Mouse (Mus musculus) midbrain, embryonic 14.5 days (tissue): ENCODE results near the gene Tcf12. TPM values are rescaled to one million over a fixed set of nuclear protein-coding genes. Genes with fewer than 3 reads are reported as not detected.

ENCODE experiments used
- ATAC-seq: fragments of 200-750 bp; cut with Nextera tagmentation; 2 replicates; pipeline ENCODE4 v1.8.0; 2017; ENCODE audit warnings: moderate number of reproducible peaks, moderate library complexity; ENCODE audit not compliant: low FRiP score, low TSS enrichment
- DNase-seq: peaks from one replicate; pipeline ENCODE4 v3.0.0-alpha.2; 2015
- H3K27ac ChIP-seq: fragments of 300-500 bp; sonication (generic); replicated peaks from 2 replicates; pipeline ENCODE4 v1.5.1; 2014; ENCODE audit warnings: mild to moderate bottlenecking, low read depth, low read length, moderate library complexity
- H3K27me3 ChIP-seq: fragments of 300-500 bp; sonication (generic); 2 replicates; pipeline ENCODE4 v1.6.1; 2014; ENCODE audit warnings: low read length, control low read depth, mixed read lengths; ENCODE audit not compliant: control insufficient read depth, insufficient read depth
- H3K36me3 ChIP-seq: fragments of 300-500 bp; sonication (generic); 2 replicates; pipeline ENCODE4 v1.6.1; 2014; ENCODE audit warnings: low read length, control low read depth; ENCODE audit not compliant: control insufficient read depth, insufficient read depth
- H3K4me1 ChIP-seq: fragments of 300-500 bp; sonication (generic); 2 replicates; pipeline ENCODE4 v1.6.1; 2014; ENCODE audit warnings: mild to moderate bottlenecking, antibody characterized with exemption, low read length, control low read depth; ENCODE audit not compliant: control insufficient read depth, insufficient read depth
- H3K4me2 ChIP-seq: fragments of 300-500 bp; sonication (generic); 2 replicates; pipeline ENCODE4 v1.6.1; 2014; ENCODE audit warnings: mild to moderate bottlenecking, low read length, moderate library complexity
- H3K4me3 ChIP-seq: fragments of 300-500 bp; sonication (generic); replicated peaks from 2 replicates; pipeline ENCODE4 v1.5.1; 2014; ENCODE audit warnings: low read depth, low read length
- H3K9ac ChIP-seq: fragments of 300-500 bp; sonication (generic); replicated peaks from 2 replicates; pipeline ENCODE4 v1.6.1; 2014; ENCODE audit warnings: mild to moderate bottlenecking, low read length, moderate library complexity
- H3K9me3 ChIP-seq: fragments of 300-500 bp; sonication (generic); 2 replicates; pipeline ENCODE4 v1.6.1; 2016; ENCODE audit warnings: low read length, control low read depth, mixed read lengths; ENCODE audit not compliant: control insufficient read depth
- WGBS: fragments of 180-500 bp; shearing (Covaris S2); extraction: QIAGEN DNeasy Blood & Tissue Kit; methylation state at CpG from one replicate; pipeline ENCODE4 v1.1.7; 2014; 5-methylcytosine and 5-hydroxymethylcytosine counted together
- polyA plus RNA-seq: library from polyadenylated mRNA; unstranded; fragments of >200 nt; fragmentation: Nextera tagmentation; extraction: Ambion mirVana; gene quantifications from 2 replicates; pipeline ENCODE4 v1.2.1, GENCODE M21; 2014

Tcf12 gene
- polyA plus RNA-seq, 1 experiment from 2014 or later, result 93.6 TPM

- Histone ChIP-seq H3K36me3 (peaks cover 13% of the 10 kb centered on the region; the same call in 1 of the 2 replicates), H3K9ac (no peak overlapping the region), H3K27ac (no peak overlapping the region), H3K4me1 (no peaks in the 10 kb centered on the region), H3K27me3 (no peaks in the 10 kb centered on the region), H3K4me2 (no peak overlapping the region), H3K4me3 (no peak overlapping the region), H3K9me3 (no peaks in the 10 kb centered on the region)
- 97% methylated on average over 2 of the region's 2 CpGs for WGBS
- no peak for DNase-seq
- ATAC-seq, result no peak
Measured at GRCm38 (mm10) chr9:72097083-72097482, 14.6 kb downstream of the Tcf12 start.

- peaks cover 8% of the 10 kb centered on the region; the same call in 1 of the 2 replicates for H3K36me3 ChIP-seq
- WGBS, result 84% methylated on average over 5 of the region's 5 CpGs
- no peak for ATAC-seq
- H3K27ac ChIP-seq, result no peak overlapping the region
- no peak overlapping the region for H3K4me3 ChIP-seq
- no peak overlapping the region for H3K4me2 ChIP-seq
- H3K27me3 ChIP-seq, result no peaks in the 10 kb centered on the region
- H3K9me3 ChIP-seq, result no peaks in the 10 kb centered on the region
- H3K4me1 ChIP-seq, result no peaks in the 10 kb centered on the region
- DNase-seq, result peak; percentile 53
- no peak overlapping the region for H3K9ac ChIP-seq
Measured at GRCm38 (mm10) chr9:72094675-72095074, 17.0 kb downstream of the Tcf12 start.

- no peak for ATAC-seq
- Histone ChIP-seq H3K27ac (no peak overlapping the region), H3K4me2 (no peak overlapping the region), H3K9ac (no peak overlapping the region), H3K4me1 (no peaks in the 10 kb centered on the region), H3K9me3 (no peaks in the 10 kb centered on the region), H3K4me3 (no peak overlapping the region), H3K27me3 (no peaks in the 10 kb centered on the region), H3K36me3 (0 out of 2 replicates have a peak, but pooled peaks cover 3% of the 10 kb centered on the region)
- 80% methylated on average over 1 of the region's 1 CpGs for WGBS
- no peak for DNase-seq
Measured at GRCm38 (mm10) chr9:72092191-72092590, 19.5 kb downstream of the Tcf12 start.

GRCm38 (mm10) chr9:72088893-72089611 is 22.6 kb downstream of the Tcf12 start:
- no peak overlapping the region for H3K4me2 ChIP-seq
- DNase-seq (no peak), ATAC-seq (no peak)
- H3K9me3 ChIP-seq, result no peaks in the 10 kb centered on the region
- H3K9ac ChIP-seq, result no peak overlapping the region
- H3K27me3 ChIP-seq, result no peaks in the 10 kb centered on the region
- H3K36me3 ChIP-seq, result no peaks in the 10 kb centered on the region
- WGBS, result 94% methylated on average over 3 of the region's 3 CpGs
- H3K4me1 ChIP-seq, result peaks cover 3% of the 10 kb centered on the region; the same call in 1 of the 2 replicates
- no peak overlapping the region for H3K27ac ChIP-seq
- H3K4me3 ChIP-seq, result no peak overlapping the region

- Histone ChIP-seq H3K4me1 (peaks cover 4% of the 10 kb centered on the region; the same call in 1 of the 2 replicates), H3K9ac (no peak overlapping the region), H3K27ac (no peak overlapping the region), H3K36me3 (no peaks in the 10 kb centered on the region), H3K4me3 (no peak overlapping the region), H3K27me3 (no peaks in the 10 kb centered on the region), H3K9me3 (no peaks in the 10 kb centered on the region), H3K4me2 (no peak overlapping the region)
- no peak for DNase-seq
- 76% methylated on average over 3 of the region's 3 CpGs for WGBS
- ATAC-seq, result no peak
Measured at GRCm38 (mm10) chr9:72085017-72085416, 26.7 kb downstream of the Tcf12 start.

GRCm38 (mm10) chr9:72084131-72084530 is 27.5 kb downstream of the Tcf12 start:
- H3K27me3 ChIP-seq, result no peaks in the 10 kb centered on the region
- H3K9me3 ChIP-seq, result no peaks in the 10 kb centered on the region
- ATAC-seq (no peak), DNase-seq (peak; percentile 77)
- no peak overlapping the region for H3K27ac ChIP-seq
- no peaks in the 10 kb centered on the region for H3K36me3 ChIP-seq
- H3K4me2 ChIP-seq, result no peak overlapping the region
- H3K9ac ChIP-seq, result no peak overlapping the region
- H3K4me1 ChIP-seq, result peaks cover 4% of the 10 kb centered on the region; the same call in 1 of the 2 replicates
- no peak overlapping the region for H3K4me3 ChIP-seq

- no peak overlapping the region for H3K4me3 ChIP-seq
- H3K9me3 ChIP-seq, result no peaks in the 10 kb centered on the region
- no peaks in the 10 kb centered on the region for H3K27me3 ChIP-seq
- H3K4me2 ChIP-seq, result no peak overlapping the region
- no peak overlapping the region for H3K27ac ChIP-seq
- H3K9ac ChIP-seq, result no peak overlapping the region
- peaks cover 7% of the 10 kb centered on the region; the same call in 1 of the 2 replicates for H3K4me1 ChIP-seq
- no peaks in the 10 kb centered on the region for H3K36me3 ChIP-seq
- DNase-seq (no peak), ATAC-seq (no peak)
Measured at GRCm38 (mm10) chr9:72076158-72076557, 35.5 kb downstream of the Tcf12 start.

GRCm38 (mm10) chr9:72066151-72066550 is 45.5 kb downstream of the Tcf12 start:
- H3K27ac ChIP-seq, result no peak overlapping the region
- H3K4me2 ChIP-seq, result no peak overlapping the region
- H3K27me3 ChIP-seq, result no peaks in the 10 kb centered on the region
- H3K36me3 ChIP-seq, result no peaks in the 10 kb centered on the region
- no peak for DNase-seq
- no peak overlapping the region for H3K4me3 ChIP-seq
- no peak overlapping the region for H3K9ac ChIP-seq
- no peaks in the 10 kb centered on the region for H3K9me3 ChIP-seq
- H3K4me1 ChIP-seq, result no peaks in the 10 kb centered on the region
- no peak for ATAC-seq

GRCm38 (mm10) chr9:72053144-72053543 is 58.5 kb downstream of the Tcf12 start:
- ATAC-seq (no peak), DNase-seq (no peak)
- H3K4me3 ChIP-seq, result no peak overlapping the region
- H3K36me3 ChIP-seq, result no peaks in the 10 kb centered on the region
- H3K4me1 ChIP-seq, result no peaks in the 10 kb centered on the region
- 97% methylated on average over 3 of the region's 3 CpGs for WGBS
- no peak overlapping the region for H3K27ac ChIP-seq
- no peak overlapping the region for H3K4me2 ChIP-seq
- no peaks in the 10 kb centered on the region for H3K27me3 ChIP-seq
- no peaks in the 10 kb centered on the region for H3K9me3 ChIP-seq
- no peak overlapping the region for H3K9ac ChIP-seq
